Mouse (Mus musculus) neural tube, embryonic 12.5 days (tissue): Measurements from ENCODE around the gene Bcl11a. TPM values are rescaled to one million over a fixed set of nuclear protein-coding genes. Genes with fewer than 3 reads are reported as not detected.

Source experiments
- ATAC-seq: fragments of 200-750 bp; cut with Nextera tagmentation; 2 replicates; pipeline ENCODE4 v1.8.0; 2017; ENCODE audit warnings: low read depth, mild to moderate bottlenecking, moderate TSS enrichment, moderate library complexity; ENCODE audit not compliant: low FRiP score
- H3K27ac ChIP-seq: fragments of 300-500 bp; sonication (generic); 2 replicates; pipeline ENCODE4 v1.5.1; 2016
- H3K27me3 ChIP-seq: fragments of 300-500 bp; sonication (generic); replicated peaks from 2 replicates; pipeline ENCODE4 v1.6.1; 2016; ENCODE audit warnings: mild to moderate bottlenecking
- H3K36me3 ChIP-seq: fragments of 300-500 bp; sonication (generic); 2 replicates; pipeline ENCODE4 v1.6.1; 2016; ENCODE audit warnings: mild to moderate bottlenecking
- H3K4me1 ChIP-seq: fragments of 300-500 bp; sonication (generic); 2 replicates; pipeline ENCODE4 v1.6.1; 2016
- H3K4me2 ChIP-seq: fragments of 300-500 bp; sonication (generic); replicated peaks from 2 replicates; pipeline ENCODE4 v1.6.1; 2016; ENCODE audit warnings: mild to moderate bottlenecking
- H3K4me3 ChIP-seq: fragments of 300-500 bp; sonication (generic); 2 replicates; pipeline ENCODE4 v1.5.1; 2016
- H3K9ac ChIP-seq: fragments of 300-500 bp; sonication (generic); 2 replicates; pipeline ENCODE4 v1.6.1; 2016; ENCODE audit warnings: mild to moderate bottlenecking
- H3K9me3 ChIP-seq: fragments of 300-500 bp; sonication (generic); 2 replicates; pipeline ENCODE4 v1.6.1; 2016; ENCODE audit warnings: mild to moderate bottlenecking
- WGBS: fragments of 180-500 bp; shearing (Covaris S2); methylation state at CpG from one replicate; pipeline ENCODE4 v1.1.7; 2016; 5-methylcytosine and 5-hydroxymethylcytosine counted together
- polyA plus RNA-seq: library from polyadenylated mRNA; unstranded; fragments of >200 nt; fragmentation: Nextera tagmentation; extraction: Ambion mirVana; gene quantifications from 2 replicates; pipeline ENCODE4 v1.2.1, GENCODE M21; 2016

Gene Bcl11a
- polyA plus RNA-seq, 1 experiment from 2014 or later, result 96.6 TPM

DNA sequence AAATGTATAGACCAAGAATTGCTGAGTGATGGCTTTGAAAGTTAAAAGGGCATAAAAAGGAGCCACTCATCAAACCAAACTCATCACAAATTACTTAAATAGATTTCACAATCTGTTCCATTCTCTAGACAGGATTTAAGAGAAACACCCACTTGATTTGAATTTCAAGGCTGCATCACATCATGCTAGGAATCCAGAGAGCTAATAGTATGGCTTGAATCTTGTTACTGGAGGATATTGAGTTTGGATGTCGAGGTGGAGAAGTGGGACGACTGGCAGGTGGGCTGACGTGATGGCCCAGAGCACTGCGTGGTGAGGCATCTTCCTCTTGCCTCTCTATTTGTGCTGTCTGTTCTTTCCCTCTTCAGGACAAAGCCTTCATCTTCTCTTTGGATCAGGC, 99.6 kb downstream of the Bcl11a start:
- Histone ChIP-seq H3K4me1 (no peaks in the 10 kb centered on the region), H3K9ac (no peak overlapping the region), H3K4me3 (no peak overlapping the region), H3K9me3 (no peaks in the 10 kb centered on the region), H3K4me2 (no peak overlapping the region), H3K27ac (no peak overlapping the region), H3K27me3 (no peaks in the 10 kb centered on the region), H3K36me3 (peaks cover 9% of the 10 kb centered on the region)
- 91% methylated on average over 4 of the region's 4 CpGs for WGBS
- no peak for ATAC-seq

DNA sequence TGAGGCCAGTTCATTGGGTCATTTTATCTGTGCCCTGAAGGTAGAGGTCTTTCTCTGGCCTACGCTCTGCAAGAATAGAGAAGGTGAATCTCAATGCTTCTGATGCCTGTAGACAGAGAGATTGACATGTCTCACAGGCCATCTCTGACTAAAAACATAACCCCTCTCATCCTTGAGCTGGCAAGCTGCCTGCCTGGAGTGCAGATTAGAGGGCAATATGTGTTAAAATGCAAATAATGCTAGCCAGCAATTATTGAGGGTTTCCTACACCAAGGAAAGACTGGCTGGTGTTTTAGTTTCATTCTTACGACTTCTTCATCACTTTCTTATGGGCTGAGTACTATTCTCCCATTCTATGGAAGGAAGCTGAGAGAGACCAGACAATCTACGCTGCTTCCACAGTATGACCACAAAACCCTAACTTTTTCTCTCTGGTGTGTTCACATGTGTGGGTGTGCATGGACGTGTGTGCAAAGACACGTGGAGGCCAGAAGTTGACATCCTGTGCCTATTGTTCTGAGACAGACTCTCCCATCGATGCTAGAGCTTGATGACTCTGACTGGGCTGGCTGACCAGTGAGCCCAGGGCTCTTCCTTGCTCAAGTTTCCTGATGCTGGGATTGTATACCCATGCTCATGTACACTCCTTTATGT, 101.1 kb downstream of the Bcl11a start:
- no peak overlapping the region for H3K9ac ChIP-seq
- no peaks in the 10 kb centered on the region for H3K36me3 ChIP-seq
- no peak overlapping the region for H3K4me3 ChIP-seq
- no peak overlapping the region for H3K27ac ChIP-seq
- 90% methylated on average over 6 of the region's 6 CpGs for WGBS
- no peak overlapping the region for H3K4me2 ChIP-seq
- ATAC-seq, result no peak
- H3K9me3 ChIP-seq, result no peaks in the 10 kb centered on the region
- no peaks in the 10 kb centered on the region for H3K27me3 ChIP-seq
- no peaks in the 10 kb centered on the region for H3K4me1 ChIP-seq

DNA sequence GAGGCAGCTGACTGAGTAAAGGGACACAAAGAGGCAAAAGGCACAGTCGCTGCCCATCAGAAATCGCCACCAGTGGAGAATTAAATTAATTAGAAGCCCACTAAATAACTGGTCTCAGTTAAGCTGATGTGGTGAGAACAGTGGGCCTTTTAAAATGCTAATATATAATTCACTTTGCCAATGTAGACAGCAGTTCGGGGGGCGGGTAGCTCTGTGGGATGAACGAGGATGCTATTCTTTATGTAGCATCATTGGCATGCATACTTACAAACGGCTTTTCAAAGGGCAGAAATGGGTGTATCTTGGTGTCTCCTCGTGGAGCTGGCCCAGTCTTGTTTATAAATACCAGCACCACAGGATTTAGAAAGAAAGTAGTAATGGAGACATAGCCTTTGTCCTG, 102.2 kb downstream of the Bcl11a start:
- 30% methylated on average over 7 of the region's 7 CpGs for WGBS
- no peak overlapping the region for H3K4me3 ChIP-seq
- no peak overlapping the region for H3K27ac ChIP-seq
- H3K9me3 ChIP-seq, result no peaks in the 10 kb centered on the region
- H3K4me1 ChIP-seq, result no peaks in the 10 kb centered on the region
- H3K36me3 ChIP-seq, result no peaks in the 10 kb centered on the region
- H3K27me3 ChIP-seq, result no peaks in the 10 kb centered on the region
- no peak overlapping the region for H3K9ac ChIP-seq
- ATAC-seq, result no peak
- no peak overlapping the region for H3K4me2 ChIP-seq

DNA sequence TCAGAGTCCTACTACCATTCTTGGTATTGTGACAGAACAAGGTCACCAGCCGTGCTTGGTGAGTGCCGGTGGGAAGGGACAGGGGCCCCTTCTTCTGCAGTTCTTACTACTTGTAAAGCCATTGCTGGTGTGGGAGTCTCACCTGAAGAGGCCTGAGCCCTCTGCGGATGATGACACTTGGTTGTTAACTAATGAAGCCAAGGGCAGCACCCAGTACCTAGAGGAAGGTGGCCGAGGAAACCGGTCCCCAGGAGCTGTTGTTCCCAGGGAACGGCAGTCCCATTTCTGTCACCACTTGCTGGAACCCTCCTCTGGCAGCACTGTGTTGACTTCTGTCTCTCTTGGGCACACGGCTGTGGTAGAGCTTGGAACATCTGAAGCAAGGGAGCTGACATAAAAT, 105.6 kb downstream of the Bcl11a start:
- H3K27ac ChIP-seq, result no peak overlapping the region
- H3K4me2 ChIP-seq, result no peak overlapping the region
- H3K4me1 ChIP-seq, result no peaks in the 10 kb centered on the region
- H3K9me3 ChIP-seq, result no peaks in the 10 kb centered on the region
- WGBS, result 93% methylated on average over 7 of the region's 7 CpGs
- H3K9ac ChIP-seq, result no peak overlapping the region
- H3K36me3 ChIP-seq, result no peaks in the 10 kb centered on the region
- no peak for ATAC-seq
- H3K4me3 ChIP-seq, result no peak overlapping the region
- H3K27me3 ChIP-seq, result no peaks in the 10 kb centered on the region

GRCm38 (mm10) chr11:24184932-24185331, 107.1 kb downstream of the Bcl11a start:
- no peaks in the 10 kb centered on the region for H3K36me3 ChIP-seq
- no peaks in the 10 kb centered on the region for H3K4me1 ChIP-seq
- no peak for ATAC-seq
- no peak overlapping the region for H3K27ac ChIP-seq
- no peak overlapping the region for H3K4me2 ChIP-seq
- no peak overlapping the region for H3K4me3 ChIP-seq
- H3K9ac ChIP-seq, result no peak overlapping the region
- WGBS, result 70% methylated on average over 5 of the region's 5 CpGs
- H3K9me3 ChIP-seq, result no peaks in the 10 kb centered on the region
- H3K27me3 ChIP-seq, result no peaks in the 10 kb centered on the region

- 40% methylated on average over 3 of the region's 3 CpGs for WGBS
- Histone ChIP-seq H3K4me3 (no peak overlapping the region), H3K36me3 (no peaks in the 10 kb centered on the region), H3K27ac (no peak overlapping the region), H3K27me3 (no peaks in the 10 kb centered on the region), H3K9ac (no peak overlapping the region), H3K4me1 (no peaks in the 10 kb centered on the region), H3K4me2 (no peak overlapping the region), H3K9me3 (no peaks in the 10 kb centered on the region)
- no peak for ATAC-seq
Observed at GRCm38 (mm10) chr11:24190411-24190810, 112.6 kb downstream of the Bcl11a start.

DNA sequence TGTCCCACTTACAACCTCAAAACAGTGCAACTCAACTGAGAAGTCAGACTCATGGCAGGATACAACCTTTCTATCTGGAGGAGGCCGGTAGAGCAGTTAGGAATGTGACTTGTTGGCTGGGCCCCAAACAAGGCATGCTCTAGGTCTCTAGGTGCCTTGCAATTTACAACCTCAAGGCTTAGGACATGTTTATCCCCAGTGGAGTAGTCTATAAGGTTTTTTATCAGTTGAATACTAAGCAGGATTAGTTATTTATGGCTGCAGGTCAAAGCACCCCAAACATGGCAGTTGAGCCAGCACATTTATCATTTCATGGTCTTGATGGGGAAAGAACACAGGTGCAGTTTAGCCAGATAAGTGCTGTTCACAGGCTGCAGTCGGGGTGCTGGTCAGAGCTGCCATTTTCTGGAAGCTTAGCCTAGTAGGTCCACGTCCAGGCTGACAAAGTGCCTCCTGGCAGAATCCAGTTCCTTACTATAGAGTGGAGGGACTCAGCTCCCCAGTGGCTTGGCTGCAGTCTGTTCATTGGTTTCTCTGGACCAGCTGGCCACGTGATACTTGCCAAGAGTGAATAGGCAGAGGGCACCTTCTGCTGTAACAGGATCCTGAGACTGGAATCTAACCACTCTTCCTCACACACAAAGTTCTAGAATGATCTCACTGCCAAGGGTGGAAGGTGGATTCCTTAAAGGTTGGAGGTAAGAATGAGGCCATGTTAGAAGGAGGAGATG, 118.8 kb downstream of the Bcl11a start:
- 74% methylated on average over 4 of the region's 4 CpGs for WGBS
- no peak overlapping the region for H3K27ac ChIP-seq

GRCm38 (mm10) chr11:24197424-24197823, 119.6 kb downstream of the Bcl11a start:
- Histone ChIP-seq H3K9me3 (no peaks in the 10 kb centered on the region), H3K9ac (no peak overlapping the region), H3K4me3 (no peak overlapping the region), H3K27me3 (no peaks in the 10 kb centered on the region), H3K4me1 (peaks cover 17% of the 10 kb centered on the region), H3K36me3 (no peaks in the 10 kb centered on the region), H3K27ac (no peak overlapping the region), H3K4me2 (no peak overlapping the region)
- WGBS, result 36% methylated on average over 1 of the region's 1 CpGs
- ATAC-seq, result peak; percentile 62; the same call in 1 of the 2 replicates

More for the DNA sequence above, 118.8 kb downstream of the Bcl11a start:
- H3K9me3 ChIP-seq, result no peaks in the 10 kb centered on the region
- no peak overlapping the region for H3K9ac ChIP-seq
- H3K4me2 ChIP-seq, result no peak overlapping the region
- no peak overlapping the region for H3K4me3 ChIP-seq
- H3K36me3 ChIP-seq, result no peaks in the 10 kb centered on the region
- no peaks in the 10 kb centered on the region for H3K27me3 ChIP-seq
- H3K4me1 ChIP-seq, result peaks cover 13% of the 10 kb centered on the region
- ATAC-seq, result peak; percentile 38; the same call in 1 of the 2 replicates

DNA sequence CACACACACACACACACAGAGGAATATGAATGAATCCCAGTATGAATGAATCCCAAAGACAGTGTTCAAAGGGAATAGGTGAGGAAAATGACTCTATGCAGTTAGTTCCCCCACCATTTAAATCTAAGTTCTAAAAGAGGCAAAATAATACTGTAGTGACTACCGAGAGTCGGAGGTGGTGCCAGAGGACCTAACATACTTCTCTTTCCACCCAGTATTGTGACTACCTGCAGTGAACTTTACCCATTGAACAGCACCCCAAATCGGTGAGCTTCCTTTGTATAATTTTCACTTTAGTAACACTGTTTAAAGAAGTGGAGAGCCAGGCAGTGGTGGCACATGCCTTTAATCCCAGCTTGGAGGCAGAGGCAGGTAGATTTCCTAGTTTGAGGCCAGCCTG, 121.7 kb downstream of the Bcl11a start:
- Histone ChIP-seq H3K4me2 (no peak overlapping the region), H3K4me1 (peaks cover 28% of the 10 kb centered on the region), H3K4me3 (no peak overlapping the region), H3K9ac (no peak overlapping the region), H3K9me3 (no peaks in the 10 kb centered on the region), H3K27me3 (no peaks in the 10 kb centered on the region), H3K27ac (no peak overlapping the region), H3K36me3 (no peaks in the 10 kb centered on the region)
- 95% methylated on average over 3 of the region's 3 CpGs for WGBS
- no peak for ATAC-seq

DNA sequence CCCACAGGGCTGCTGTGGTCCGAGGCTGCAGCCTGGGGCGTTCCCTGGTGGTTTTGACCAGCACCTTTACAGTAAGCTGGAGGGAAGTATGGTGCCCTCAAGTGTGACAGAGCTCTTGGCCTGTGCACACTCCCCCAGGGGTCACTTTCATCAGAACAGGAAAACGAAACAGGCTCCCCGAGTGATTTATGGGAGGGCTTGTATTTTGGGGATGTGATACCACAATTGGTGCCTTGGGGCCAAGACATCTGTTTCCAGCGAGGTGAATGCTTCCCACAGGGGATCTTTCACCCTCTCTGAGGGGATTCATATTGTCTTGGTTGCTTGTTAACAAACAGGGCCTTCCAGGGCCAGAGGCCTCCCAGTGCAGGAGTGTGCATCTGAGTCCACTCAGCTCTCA, 122.5 kb downstream of the Bcl11a start:
- H3K27ac ChIP-seq, result no peak overlapping the region
- no peak overlapping the region for H3K4me3 ChIP-seq
- ATAC-seq, result no peak
- no peak overlapping the region for H3K4me2 ChIP-seq
- no peaks in the 10 kb centered on the region for H3K27me3 ChIP-seq
- H3K9ac ChIP-seq, result no peak overlapping the region
- no peaks in the 10 kb centered on the region for H3K36me3 ChIP-seq
- no peaks in the 10 kb centered on the region for H3K9me3 ChIP-seq
- peaks cover 28% of the 10 kb centered on the region for H3K4me1 ChIP-seq
- 51% methylated on average over 5 of the region's 5 CpGs for WGBS

GRCm38 (mm10) chr11:24201223-24201622, 123.4 kb downstream of the Bcl11a start:
- ATAC-seq, result no peak
- H3K9me3 ChIP-seq, result no peaks in the 10 kb centered on the region
- H3K4me3 ChIP-seq, result no peak overlapping the region
- 73% methylated on average over 4 of the region's 4 CpGs for WGBS
- H3K4me1 ChIP-seq, result peaks cover 28% of the 10 kb centered on the region
- H3K27ac ChIP-seq, result no peak overlapping the region
- H3K36me3 ChIP-seq, result no peaks in the 10 kb centered on the region
- H3K4me2 ChIP-seq, result no peak overlapping the region
- no peak overlapping the region for H3K9ac ChIP-seq
- H3K27me3 ChIP-seq, result no peaks in the 10 kb centered on the region

- no peaks in the 10 kb centered on the region for H3K27me3 ChIP-seq
- H3K9me3 ChIP-seq, result no peaks in the 10 kb centered on the region
- H3K4me1 ChIP-seq, result peaks cover 20% of the 10 kb centered on the region
- H3K36me3 ChIP-seq, result no peaks in the 10 kb centered on the region
- H3K27ac ChIP-seq, result no peak overlapping the region
- H3K9ac ChIP-seq, result no peak overlapping the region
- no peak overlapping the region for H3K4me3 ChIP-seq
- H3K4me2 ChIP-seq, result no peak overlapping the region
- 0 out of 2 replicates have a peak, but pooled peaks have one; percentile 18 for ATAC-seq
- 20% methylated on average over 7 of the region's 7 CpGs for WGBS
Observed at GRCm38 (mm10) chr11:24202641-24203361, 124.9 kb downstream of the Bcl11a start.
